Mouse (Mus musculus) liver, adult 2 months (tissue): ENCODE measurements around the gene Cyp4f14. TPM values are rescaled to one million over a fixed set of nuclear protein-coding genes. Genes with fewer than 3 reads are reported as not detected.
"Not testable (repeated sequence)": the region's sequence is repeated elsewhere in the genome, so short reads cannot be mapped to it uniquely, and the experiment has no call there.

Source experiments
- DNase-seq: peaks from one replicate; pipeline ENCODE4 v3.0.0-alpha.2; 2011; ENCODE audit warnings: low read depth, low spot score; ENCODE audit errors: extremely low read depth
- H3K27ac ChIP-seq: fragments of 200-500 bp; replicated peaks from 2 replicates; pipeline ENCODE4 v1.5.1; 2012; ENCODE audit warnings: low read depth, mild to moderate bottlenecking, control low read depth, inconsistent platforms, low read length; ENCODE audit not compliant: insufficient read depth
- H3K27me3 ChIP-seq: fragments of 200-500 bp; 2 replicates; pipeline ENCODE4 v1.6.1; 2012; ENCODE audit warnings: mild to moderate bottlenecking, moderate library complexity, low read length, inconsistent platforms; ENCODE audit not compliant: control insufficient read depth, insufficient read depth
- H3K36me3 ChIP-seq: fragments of 200-500 bp; 2 replicates; pipeline ENCODE4 v1.6.1; 2012; ENCODE audit warnings: low read length, inconsistent platforms; ENCODE audit not compliant: control insufficient read depth, insufficient read depth
- H3K4me1 ChIP-seq: fragments of 200-500 bp; 2 replicates; pipeline ENCODE4 v1.6.1; 2011; ENCODE audit warnings: low read length; ENCODE audit not compliant: control insufficient read depth, insufficient read depth
- H3K4me3 ChIP-seq: fragments of 200-500 bp; 2 replicates; pipeline ENCODE4 v1.5.1; 2011; ENCODE audit warnings: low read depth, mild to moderate bottlenecking, control low read depth, low read length, moderate library complexity; ENCODE audit not compliant: insufficient read depth
- H3K79me2 ChIP-seq: fragments of 200-500 bp; 2 replicates; pipeline ENCODE4 v1.6.1; 2012; ENCODE audit warnings: inconsistent platforms, mild to moderate bottlenecking, low read length, moderate library complexity; ENCODE audit not compliant: control insufficient read depth, insufficient read depth
- H3K9ac ChIP-seq: fragments of 200-500 bp; 2 replicates; pipeline ENCODE4 v1.6.1; 2012; ENCODE audit warnings: low read depth, mild to moderate bottlenecking, control low read depth, inconsistent platforms, low read length
- CTCF ChIP-seq: fragments of 200-500 bp; IDR thresholded peaks from 2 replicates; pipeline ENCODE4 v1.5.1; 2011; ENCODE audit warnings: low read depth, low read length, control low read depth
- POLR2A ChIP-seq: fragments of 200-500 bp; IDR thresholded peaks from 2 replicates; pipeline ENCODE4 v1.6.1; 2011; ENCODE audit warnings: low read length, control low read depth; ENCODE audit not compliant: insufficient read depth; ENCODE audit errors: extremely low read depth
- WGBS: fragments of 180-500 bp; shearing (Covaris S2); methylation state at CpG from one replicate; pipeline ENCODE4 v1.1.7; 2018; 5-methylcytosine and 5-hydroxymethylcytosine counted together
- polyA plus RNA-seq: library from polyadenylated mRNA; depleted of rRNA; stranded (reverse); fragments of >200 nt; gene quantifications from 2 replicates; pipeline ENCODE4 v1.2.3, GENCODE M21; 2012; rRNA removed
- total RNA-seq: library from RNA; depleted of rRNA; stranded (reverse); fragments of >200 nt; gene quantifications from 2 replicates; pipeline ENCODE4 v1.2.3, GENCODE M21; 2014; rRNA removed

Gene Cyp4f14
- total and polyA plus RNA-seq, 2 experiments, result 362 to 529 TPM

- no peak for DNase-seq
- 63% methylated on average over 5 of the region's 5 CpGs for WGBS
- Histone ChIP-seq H3K4me3 (no peak overlapping the region), H3K9ac (no peak overlapping the region), H3K4me1 (0 out of 2 replicates have a peak, but pooled peaks cover 2% of the 10 kb centered on the region), H3K79me2 (no peaks in the 10 kb centered on the region), H3K36me3 (no peaks in the 10 kb centered on the region), H3K27me3 (no peaks in the 10 kb centered on the region), H3K27ac (no peak overlapping the region)
- TF ChIP-seq POLR2A (no peak), CTCF (no peak)
These were observed 44.4 kb downstream of the Cyp4f14 start for GRCm38 (mm10) chr17:32872696-32873095.

- Histone ChIP-seq H3K79me2 (no peaks in the 10 kb centered on the region), H3K27me3 (no peaks in the 10 kb centered on the region), H3K9ac (no peak overlapping the region), H3K27ac (no peak overlapping the region), H3K4me3 (no peak overlapping the region), H3K4me1 (no peaks in the 10 kb centered on the region), H3K36me3 (no peaks in the 10 kb centered on the region)
- 87% methylated on average over 4 of the region's 4 CpGs for WGBS
- DNase-seq, result no peak
- TF ChIP-seq CTCF (no peak), POLR2A (no peak)
These were observed 45.1 kb downstream of the Cyp4f14 start for GRCm38 (mm10) chr17:32872091-32872490.

GRCm38 (mm10) chr17:32871483-32871882, 45.7 kb downstream of the Cyp4f14 start:
- H3K27ac ChIP-seq, result no peak overlapping the region
- no peaks in the 10 kb centered on the region for H3K36me3 ChIP-seq
- no peak overlapping the region for H3K9ac ChIP-seq
- H3K4me3 ChIP-seq, result no peak overlapping the region
- H3K79me2 ChIP-seq, result no peaks in the 10 kb centered on the region
- H3K27me3 ChIP-seq, result no peaks in the 10 kb centered on the region
- H3K4me1 ChIP-seq, result no peaks in the 10 kb centered on the region
- TF ChIP-seq POLR2A, result no peak
- TF ChIP-seq CTCF, result no peak
- WGBS, result 94% methylated on average over 1 of the region's 1 CpGs
- DNase-seq, result no peak

GRCm38 (mm10) chr17:32867266-32867665, 49.9 kb downstream of the Cyp4f14 start:
- not testable (repeated sequence) for H3K9ac ChIP-seq, H3K4me3 ChIP-seq, H3K27ac ChIP-seq, H3K27me3 ChIP-seq, H3K36me3 ChIP-seq, H3K4me1 ChIP-seq, H3K79me2 ChIP-seq, DNase-seq
- WGBS, result 60% methylated on average over 4 of the region's 7 CpGs

GRCm38 (mm10) chr17:32856713-32857112, 60.4 kb downstream of the Cyp4f14 start:
- not testable (repeated sequence) for H3K4me1 ChIP-seq, DNase-seq, H3K27ac ChIP-seq, H3K9ac ChIP-seq, H3K4me3 ChIP-seq, H3K27me3 ChIP-seq, H3K36me3 ChIP-seq, H3K79me2 ChIP-seq
- 51% methylated on average over 4 of the region's 6 CpGs for WGBS

Other genes with a start within 250 kb of the Cyp4f14 start
- gene Cyp4f15, start 231.7 kb downstream of the Cyp4f14 start, total RNA-seq, result 161 and 210 TPM in 2 replicates
- 202 and 205 TPM in 2 replicates for gene Cyp4f15, start 231.7 kb downstream of the Cyp4f14 start, polyA plus RNA-seq
- 33.0 and 40.9 TPM in 2 replicates for gene Zfp871, start 129.1 kb downstream of the Cyp4f14 start, total RNA-seq
- 6.7 and 8.1 TPM in 2 replicates for gene Zfp871, start 129.1 kb downstream of the Cyp4f14 start, polyA plus RNA-seq
- gene Zfp811, start 107.4 kb downstream of the Cyp4f14 start, total RNA-seq, result 0.07 and 0.09 TPM in 2 replicates
- not detected in 2 replicates for gene Zfp811, start 107.4 kb downstream of the Cyp4f14 start, polyA plus RNA-seq
- gene Zfp799, start 87.1 kb downstream of the Cyp4f14 start, total RNA-seq, result 3.8 TPM in 2 replicates
- gene Zfp799, start 87.1 kb downstream of the Cyp4f14 start, polyA plus RNA-seq, result 1.2 and 3.2 TPM in 2 replicates
- 2.4 and 2.7 TPM in 2 replicates for gene Zfp870, start 25.7 kb downstream of the Cyp4f14 start, total RNA-seq
- 0.70 and 1.1 TPM in 2 replicates for gene Zfp870, start 25.7 kb downstream of the Cyp4f14 start, polyA plus RNA-seq
- gene Cyp4f13, start 30.1 kb upstream of the Cyp4f14 start, total RNA-seq, result 62.2 and 69.0 TPM in 2 replicates
- gene Cyp4f13, start 30.1 kb upstream of the Cyp4f14 start, polyA plus RNA-seq, result 83.7 and 109 TPM in 2 replicates
- gene Zfp472, start 48.5 kb upstream of the Cyp4f14 start, total RNA-seq, result 2.1 and 3.2 TPM in 2 replicates
- gene Zfp472, start 48.5 kb upstream of the Cyp4f14 start, polyA plus RNA-seq, result 0.24 and 0.28 TPM in 2 replicates
- 3.4 and 4.5 TPM in 2 replicates for gene Zfp952, start 75.8 kb upstream of the Cyp4f14 start, total RNA-seq
- 1.0 and 1.4 TPM in 2 replicates for gene Zfp952, start 75.8 kb upstream of the Cyp4f14 start, polyA plus RNA-seq
- 3.0 and 3.9 TPM in 2 replicates for gene Zfp763, start 116.1 kb upstream of the Cyp4f14 start, total RNA-seq
- 0.21 and 0.23 TPM in 2 replicates for gene Zfp763, start 116.1 kb upstream of the Cyp4f14 start, polyA plus RNA-seq
- gene 4921501E09Rik, start 150.7 kb upstream of the Cyp4f14 start, total RNA-seq, result not detected in 2 replicates
- not detected in 2 replicates for gene 4921501E09Rik, start 150.7 kb upstream of the Cyp4f14 start, polyA plus RNA-seq
- gene Zfp563, start 172.0 kb upstream of the Cyp4f14 start, total RNA-seq, result 3.9 and 5.1 TPM in 2 replicates
- 0.65 and 0.91 TPM in 2 replicates for gene Zfp563, start 172.0 kb upstream of the Cyp4f14 start, polyA plus RNA-seq
- not detected in 2 replicates for gene Morc2b, start 222.3 kb upstream of the Cyp4f14 start, total RNA-seq
- gene Morc2b, start 222.3 kb upstream of the Cyp4f14 start, polyA plus RNA-seq, result not detected in 2 replicates